Mouse (Mus musculus): Measurements from ENCODE around the gene Trap1a. TPM values are rescaled to one million over a fixed set of nuclear protein-coding genes. Genes with fewer than 3 reads are reported as not detected.

Gene Trap1a
- not detected in 4 replicates for total RNA-seq (2023)

DNA sequence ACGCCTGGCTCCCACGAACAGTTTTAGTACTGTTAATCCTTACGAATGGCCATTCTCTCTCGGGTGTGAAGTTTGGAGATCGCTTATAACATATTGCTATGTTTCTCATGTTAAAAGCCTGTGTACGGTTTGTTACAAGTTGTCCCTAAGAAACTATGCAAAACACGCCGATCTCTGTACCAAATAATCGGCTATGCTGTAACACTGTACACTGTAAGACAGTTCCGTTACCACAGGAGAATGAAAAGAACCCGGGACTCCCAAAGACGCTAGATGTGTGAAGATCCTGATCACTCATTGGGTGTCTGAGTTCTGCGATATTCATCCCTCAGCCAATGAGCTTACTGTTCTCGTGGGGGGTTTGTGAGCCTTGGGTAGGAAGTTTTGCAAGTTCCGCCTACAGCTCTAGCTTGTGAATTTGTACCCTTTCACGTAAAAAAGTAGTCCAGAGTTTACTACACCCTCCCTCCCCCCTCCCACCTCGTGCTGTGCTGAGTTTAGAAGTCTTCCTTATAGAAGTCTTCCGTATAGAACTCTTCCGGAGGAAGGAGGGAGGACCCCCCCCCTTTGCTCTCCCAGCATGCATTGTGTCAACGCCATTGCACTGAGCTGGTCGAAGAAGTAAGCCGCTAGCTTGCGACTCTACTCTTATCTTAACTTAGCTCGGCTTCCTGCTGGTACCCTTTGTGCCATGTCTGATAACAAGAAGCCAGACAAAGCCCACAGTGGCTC lies at the start of gene Trap1a:
TSS of gene Trap1a (plus strand) at position 421 of the 732 bp plus-strand sequence.

Other genes starting within 250 kb of the Trap1a start
- not detected in 4 replicates for gene Serpina7, start 248.4 kb upstream of the Trap1a start, total RNA-seq (2023)
- gene 4930513O06Rik, start 247.4 kb upstream of the Trap1a start, total RNA-seq (2023) = not detected in 4 replicates
- not detected in 4 replicates for gene 4933428M09Rik, start 154.5 kb upstream of the Trap1a start, total RNA-seq (2023)
- gene Mum1l1, start 123.6 kb upstream of the Trap1a start, total RNA-seq (2023) = 0.12 TPM in 1 of 4 replicates, not detected in the others
- not detected in 4 replicates for gene D330045A20Rik, start 146.7 kb downstream of the Trap1a start, total RNA-seq (2023)
- 0.36 TPM in 1 of 4 replicates, not detected in the others for gene Rnf128, start 229.6 kb downstream of the Trap1a start, total RNA-seq (2023)